8 mouse cellular contexts compared by ENCODE assay signal in the genomic region with DNA sequence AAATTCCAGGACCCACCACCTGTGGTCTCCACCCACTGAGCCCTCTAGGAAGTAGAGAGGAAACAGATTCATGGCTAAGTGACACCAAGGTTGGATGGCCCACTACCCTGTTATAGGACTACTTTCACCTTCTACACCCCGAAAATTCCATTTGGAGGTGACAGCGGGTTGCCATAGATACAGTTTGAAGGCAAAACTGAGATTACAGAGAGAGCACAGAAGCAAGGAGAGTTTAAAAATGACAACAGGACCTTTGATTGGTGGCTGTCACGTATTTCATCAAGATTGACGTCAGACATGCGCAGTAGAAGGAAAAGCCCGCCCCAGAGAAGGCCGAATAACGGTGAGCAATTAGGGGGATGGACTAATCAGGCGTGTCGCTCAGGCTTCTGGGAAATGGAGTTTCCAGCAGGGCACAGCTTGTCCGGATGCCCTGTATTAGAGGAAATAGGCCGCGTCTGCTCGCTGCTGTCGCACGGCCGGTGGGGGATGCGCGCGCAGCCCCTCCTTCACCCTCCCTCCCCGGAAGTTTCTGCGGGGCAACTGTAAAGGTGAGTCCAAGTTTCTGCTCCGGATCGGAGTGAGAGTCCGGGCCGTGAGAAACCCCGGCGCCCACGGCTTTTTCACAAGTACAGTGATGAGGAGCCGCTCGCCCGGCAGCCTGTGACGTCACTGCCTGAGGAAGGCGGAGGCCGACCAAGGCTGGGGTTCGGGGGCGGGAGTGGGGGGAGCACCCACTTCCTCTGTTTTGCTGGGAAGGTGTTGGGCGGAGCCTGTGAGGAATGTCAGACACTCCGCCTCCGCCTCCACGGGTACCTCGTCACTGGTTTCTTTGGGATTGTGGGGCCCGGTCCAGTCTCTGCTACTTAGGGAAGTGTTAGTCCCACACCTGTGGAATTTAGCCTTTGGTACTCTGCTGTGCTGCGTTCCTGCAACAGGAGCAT. TPM values are rescaled to one million over a fixed set of nuclear protein-coding genes. Genes with fewer than 3 reads are reported as not detected.
DNase-seq lines count a peak whose midpoint lies in the region; ATAC-seq lines count a peak whose summit lies in the region.

A gene (plus strand): TSS at position 313 of the 944 bp plus-strand sequence.

- peak; percentile 97 for ATAC-seq in hindbrain, embryonic 15.5 days (ENCODE audit: low FRiP score, low read depth)

- H3K36me3 ChIP-seq in hindbrain, embryonic 15.5 days: peaks cover 10% of the 10 kb centered on the region

- H3K4me1 ChIP-seq in hindbrain, embryonic 15.5 days (replicated peaks): peaks cover 27% of the 10 kb centered on the region

- H3K4me3 ChIP-seq in hindbrain, embryonic 15.5 days: peak within 1 kb of the TSS; percentile 63

- peak within 1 kb of the TSS; percentile 79 for H3K27ac ChIP-seq in hindbrain, embryonic 15.5 days (replicated peaks)

- H3K27me3 ChIP-seq in hindbrain, embryonic 15.5 days: no peaks in the 10 kb centered on the region

- DNase-seq in T-cell, adult 2 months (ENCODE audit: low spot score): peak; percentile 98
- DNase-seq in cerebellum, postnatal 36 days: peak; percentile 91 to 94
- peak; percentile 89 to 95 for DNase-seq in frontal cortex, postnatal 36 days (ENCODE audit: low spot score in 2 of 2)
- peak; percentile 93 for DNase-seq in left cerebral cortex, adult 11 months (ENCODE audit: low spot score)
- peak; percentile 95 to 97 for DNase-seq in lung, postnatal 4 days
- DNase-seq in retina, postnatal 7 days (ENCODE audit: low read depth, low spot score): peak; percentile 93
- peak; percentile 82 for DNase-seq in urinary bladder, adult 2 months (ENCODE audit: low spot score)

- peak within 1 kb of the TSS; percentile 70 for H3K4me2 ChIP-seq in hindbrain, embryonic 15.5 days

- no peaks in the 10 kb centered on the region for H3K9me3 ChIP-seq in hindbrain, embryonic 15.5 days

- under 1% methylated on average over 44 of the region's 44 CpGs for WGBS in hindbrain, embryonic 15.5 days

- H3K9ac ChIP-seq in hindbrain, embryonic 15.5 days: peak within 1 kb of the TSS; percentile 49

RNA-seq across cellular contexts. Expression of the gene that starts here (rescaled TPM):
- polyA plus RNA-seq in hindbrain, embryonic 15.5 days (2015; fragmentation: Nextera tagmentation; extraction: Ambion mirVana): 29.1 and 32.4 TPM in 2 replicates
- polyA plus RNA-seq in urinary bladder, adult 2 months (2012; rRNA removed): 29.9 and 36.3 TPM in 2 replicates

Comparison
In these comparisons a context has a peak if more than half of its experiments do, and no peak if none do; other contexts are left out.
1. Peak in every context shown above with its lines: DNase-seq, ATAC-seq, H3K4me3 ChIP-seq and H3K27ac ChIP-seq.